Mouse (Mus musculus): ENCODE results near the gene Dclre1b.
A peak's percentile ranks its signal among the peaks of the same experiment; 100 is the strongest.
"Not testable (repeated sequence)": the region's sequence is repeated elsewhere in the genome, so short reads cannot be mapped to it uniquely, and the experiment has no call there.

Gene Dclre1b

GRCm38 (mm10) chr3:103808891-103809798 is at the start of gene Dclre1b, which contains the start of the genes Ap4b1 and Gm43064:
Gene Dclre1b (minus strand): TSS chr3:103809444.
Gene Ap4b1 (plus strand): TSS chr3:103809520.
Gene Gm43064 (plus strand): TSS chr3:103809573.
- peak; percentile 86 for DNase-seq (ENCODE audit: low read depth, low spot score)

GRCm38 (mm10) chr3:103857977-103858563 is 48.8 kb upstream of the Dclre1b start:
- no peak for DNase-seq (ENCODE audit: low read depth, low spot score)

- DNase-seq (ENCODE audit: low read depth, low spot score), result no peak
Measured at GRCm38 (mm10) chr3:103857036-103857805, 48.0 kb upstream of the Dclre1b start.

- no peak for DNase-seq (ENCODE audit: low read depth, low spot score)
Measured at GRCm38 (mm10) chr3:103853804-103854203, 44.6 kb upstream of the Dclre1b start.

DNA sequence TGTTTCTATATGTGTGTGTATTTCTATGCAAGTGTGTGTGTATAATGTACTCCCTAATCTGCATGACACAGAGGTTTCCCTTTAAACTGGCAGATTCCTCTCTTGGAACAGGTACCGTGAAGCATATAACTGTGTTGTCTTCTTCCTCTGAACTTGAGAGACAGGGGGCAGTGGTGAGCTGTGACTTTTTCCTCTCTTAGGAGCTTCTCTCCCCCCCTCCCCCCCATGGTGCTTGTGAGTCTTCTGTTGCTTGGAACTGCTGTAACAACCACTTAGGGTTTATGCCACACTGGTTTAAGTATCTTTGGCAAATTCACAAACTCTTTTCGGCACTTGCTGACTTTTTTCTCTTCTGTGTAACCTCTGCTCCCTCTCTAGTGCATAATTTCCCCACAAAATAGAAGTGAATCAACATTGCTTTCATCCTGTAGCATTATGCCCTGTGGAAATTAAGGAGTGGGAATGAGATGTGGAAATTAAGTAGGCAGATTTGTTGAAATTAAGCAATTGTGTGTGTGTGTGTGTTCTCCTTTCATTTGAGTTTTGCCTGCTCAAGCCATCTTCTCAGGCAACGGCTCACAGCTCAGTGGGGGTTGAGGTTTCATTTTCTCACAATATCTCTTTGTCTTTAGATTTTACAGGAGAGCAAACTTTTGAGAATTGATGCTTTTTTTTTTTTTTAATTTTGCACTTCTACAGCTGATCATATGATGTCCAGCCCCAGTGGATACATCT is 43.5 kb upstream of the Dclre1b start:
- no peak for DNase-seq (ENCODE audit: low read depth, low spot score)

DNA sequence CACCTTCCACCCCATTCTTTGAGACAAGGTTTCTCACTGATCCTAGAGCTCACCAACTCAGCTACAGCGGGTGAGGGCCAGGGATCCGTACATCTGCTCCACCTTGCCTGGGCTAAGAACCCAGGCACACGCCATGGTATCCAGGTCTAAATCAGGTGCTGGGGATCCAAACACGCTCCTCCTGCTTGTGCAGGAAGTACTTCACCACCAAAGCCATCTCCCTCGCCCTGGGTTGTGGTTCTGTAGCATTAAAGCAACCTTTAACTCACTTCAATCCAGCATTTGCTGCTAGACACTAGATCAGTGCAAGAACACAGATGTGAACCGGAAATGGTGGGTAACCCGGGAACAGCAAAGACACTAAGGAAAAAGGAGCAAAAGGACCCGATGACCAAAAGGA is 42.6 kb upstream of the Dclre1b start:
- no peak for DNase-seq (ENCODE audit: low read depth, low spot score)

- no peak for DNase-seq (ENCODE audit: low read depth, low spot score)
Measured at GRCm38 (mm10) chr3:103851481-103851880, 42.2 kb upstream of the Dclre1b start.

DNA sequence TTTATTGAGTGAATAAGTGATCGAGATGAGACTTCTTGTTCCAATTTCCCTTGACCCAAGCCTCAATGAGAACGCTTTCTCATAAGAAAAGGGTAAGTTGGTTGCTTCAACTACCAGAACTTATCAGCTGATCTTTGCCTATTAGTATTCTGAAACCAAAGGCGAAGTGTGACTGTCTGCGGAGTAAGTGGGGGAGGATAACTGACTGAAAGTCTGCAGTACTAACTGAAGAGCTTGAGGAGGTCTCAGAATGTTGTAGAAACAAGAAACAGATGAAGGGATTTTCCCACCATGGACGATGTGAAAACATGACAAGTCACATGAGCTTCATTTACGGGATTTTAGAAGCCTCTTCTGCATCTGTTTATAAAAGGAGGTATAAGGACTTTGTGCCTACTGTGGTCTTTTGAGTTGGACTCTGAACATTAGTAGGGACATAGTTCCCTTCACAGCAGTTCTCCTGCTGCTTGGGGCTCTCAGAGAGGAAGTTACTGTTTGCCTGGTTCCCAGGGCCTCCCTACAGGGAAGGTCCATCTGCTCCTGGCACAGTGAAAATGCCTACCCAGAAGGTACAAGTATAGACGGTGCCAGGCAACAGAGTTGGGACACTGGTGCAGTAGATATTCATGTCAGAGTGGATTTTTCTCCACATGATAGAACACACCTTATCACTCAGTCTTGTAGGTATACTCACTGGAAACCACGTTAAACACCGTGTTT is 41.6 kb upstream of the Dclre1b start:
- no peak for DNase-seq (ENCODE audit: low read depth, low spot score)

GRCm38 (mm10) chr3:103840946-103841345 is 31.7 kb upstream of the Dclre1b start:
- DNase-seq (ENCODE audit: low read depth, low spot score), result not testable (repeated sequence)

DNA sequence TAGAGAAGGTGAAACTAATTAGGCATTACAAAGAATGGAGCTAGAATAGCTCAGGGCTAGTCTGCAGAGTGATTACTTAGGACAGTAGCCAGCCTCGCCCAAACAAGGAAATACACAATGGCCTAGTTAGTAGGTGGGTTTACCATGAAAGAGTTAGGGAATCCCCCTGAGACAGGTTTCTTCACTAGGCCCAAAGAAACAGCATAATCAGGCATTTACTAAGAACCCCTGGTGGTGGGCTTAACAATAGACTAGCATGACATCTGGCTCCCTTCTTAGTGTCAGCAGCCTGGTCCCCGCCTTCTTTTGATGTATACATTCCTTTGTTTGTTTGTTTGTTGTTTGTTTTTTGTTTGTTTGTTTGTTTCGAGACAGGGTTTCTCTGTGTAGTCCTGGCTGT is 31.0 kb upstream of the Dclre1b start:
- not testable (repeated sequence) for DNase-seq (ENCODE audit: low read depth, low spot score)

DNA sequence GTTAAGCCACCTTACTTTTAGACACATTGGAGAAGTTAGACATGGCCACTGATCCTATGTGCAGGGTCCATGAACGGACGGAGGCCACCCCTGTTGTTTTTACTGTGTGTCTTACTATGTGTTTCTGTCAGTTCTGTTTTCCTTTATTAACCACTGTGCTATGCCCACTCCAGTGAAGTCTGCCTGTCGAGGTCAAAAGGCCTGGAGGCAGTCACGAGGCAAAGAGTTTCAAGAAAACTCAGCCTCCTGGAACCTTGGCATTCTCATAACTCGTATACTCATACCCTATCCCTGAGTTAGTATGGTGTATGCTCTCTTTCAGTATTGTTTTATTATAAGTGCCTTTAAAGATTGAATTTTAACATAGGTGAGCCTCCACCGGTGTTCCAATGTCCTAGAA is 30.5 kb upstream of the Dclre1b start:
- DNase-seq (ENCODE audit: low read depth, low spot score), result no peak

DNA sequence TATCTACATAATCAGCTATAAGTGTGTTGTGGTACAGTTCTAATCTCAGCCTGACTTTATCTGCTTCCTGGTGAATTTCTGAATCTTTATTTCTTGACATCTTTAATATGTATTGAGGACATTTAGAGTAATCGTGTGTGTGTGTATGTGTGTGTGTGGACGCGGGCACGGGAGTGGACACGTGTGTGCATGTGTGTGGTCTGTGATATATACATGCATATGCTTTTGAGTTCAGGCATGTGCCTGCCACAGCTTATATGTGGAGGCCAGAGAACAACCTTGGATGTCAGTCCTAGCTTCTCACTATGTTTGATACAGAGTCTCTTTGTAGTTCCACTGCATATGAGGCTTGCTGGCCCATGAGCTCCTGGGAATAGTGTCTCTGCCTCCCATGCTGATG is 27.2 kb upstream of the Dclre1b start:
- DNase-seq (ENCODE audit: low read depth, low spot score), result no peak

DNA sequence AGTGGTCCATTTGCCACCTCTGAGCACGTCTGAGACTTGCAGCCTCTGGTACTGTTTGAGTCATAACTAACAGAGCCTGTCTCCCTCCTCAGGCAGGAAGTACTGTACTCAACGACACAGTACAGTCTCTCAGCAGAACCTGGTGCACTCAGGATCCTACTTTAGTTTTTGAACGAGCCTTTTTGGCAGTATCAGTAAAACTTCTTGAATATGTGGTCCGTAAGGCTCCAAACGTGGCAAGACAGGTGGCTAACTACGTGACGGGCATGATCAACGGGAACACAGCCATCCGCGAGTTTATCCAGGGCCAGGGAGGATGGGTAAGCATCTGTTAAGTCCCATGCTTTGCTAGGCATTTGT is 26.7 kb upstream of the Dclre1b start:
- no peak for DNase-seq (ENCODE audit: low read depth, low spot score)

GRCm38 (mm10) chr3:103835272-103835950 is 26.2 kb upstream of the Dclre1b start:
- no peak for DNase-seq (ENCODE audit: low read depth, low spot score)

DNA sequence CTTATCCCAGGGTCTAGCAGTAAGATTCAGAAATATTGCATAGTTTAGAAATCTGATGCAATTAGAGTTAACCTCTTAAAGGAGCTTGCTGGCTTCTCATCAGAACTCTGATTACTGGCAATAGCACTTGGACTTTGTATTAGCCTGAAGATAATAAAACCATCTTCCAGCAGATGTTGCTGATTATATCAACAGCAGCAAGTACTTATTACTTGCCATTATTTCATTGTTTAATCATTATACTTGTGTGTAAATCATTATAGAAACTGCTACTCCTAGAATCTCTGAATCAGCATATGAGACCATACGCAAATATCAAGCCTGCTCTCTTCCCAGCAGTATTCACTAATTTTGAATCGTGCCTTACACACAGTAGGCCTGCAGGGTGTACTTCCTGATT is 24.8 kb upstream of the Dclre1b start:
- no peak for DNase-seq (ENCODE audit: low read depth, low spot score)

DNA sequence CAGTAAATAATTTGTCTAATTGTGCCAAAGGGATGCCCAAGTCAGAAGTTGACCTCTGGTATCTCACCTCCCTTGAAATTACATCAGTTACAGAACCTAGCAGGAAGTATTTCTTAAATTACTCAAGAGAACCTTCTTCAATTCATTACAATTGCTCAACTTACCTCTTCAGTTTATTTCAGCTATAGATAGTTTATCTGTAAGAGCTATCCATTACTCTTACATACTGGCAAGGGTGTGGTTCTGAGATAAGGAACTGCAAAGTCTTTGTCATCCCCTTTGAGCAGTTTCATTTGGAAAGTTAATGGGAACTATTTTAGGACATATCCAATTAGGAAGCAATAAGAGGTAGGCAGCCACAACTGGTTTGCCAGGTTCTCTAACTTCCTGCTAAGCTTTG is 23.2 kb upstream of the Dclre1b start, which contains the start of gene Bcl2l15:
Gene Bcl2l15, plus strand, starts transcription at position 176 of the 400 bp plus-strand sequence.
- no peak for DNase-seq (ENCODE audit: low read depth, low spot score)

DNA sequence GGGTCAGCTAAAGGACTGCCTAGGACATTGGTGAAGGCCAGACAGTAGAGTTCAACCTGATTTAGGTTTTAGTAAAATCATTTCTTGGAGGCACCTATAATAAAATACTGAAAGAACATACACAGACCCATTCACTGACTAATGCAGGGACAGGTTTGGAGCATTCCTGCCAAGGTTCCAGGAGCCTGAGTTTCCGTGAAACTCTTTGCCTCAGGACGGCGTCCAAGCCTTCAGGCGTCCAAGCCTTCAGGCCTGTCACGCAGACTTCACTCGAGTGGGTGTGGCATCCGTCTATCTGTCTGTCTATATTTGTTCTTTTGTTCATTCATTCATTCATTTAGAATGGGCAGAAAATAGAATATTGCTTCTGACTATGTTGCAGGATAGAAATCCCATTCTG is 21.9 kb upstream of the Dclre1b start:
- no peak for DNase-seq (ENCODE audit: low read depth, low spot score)

DNA sequence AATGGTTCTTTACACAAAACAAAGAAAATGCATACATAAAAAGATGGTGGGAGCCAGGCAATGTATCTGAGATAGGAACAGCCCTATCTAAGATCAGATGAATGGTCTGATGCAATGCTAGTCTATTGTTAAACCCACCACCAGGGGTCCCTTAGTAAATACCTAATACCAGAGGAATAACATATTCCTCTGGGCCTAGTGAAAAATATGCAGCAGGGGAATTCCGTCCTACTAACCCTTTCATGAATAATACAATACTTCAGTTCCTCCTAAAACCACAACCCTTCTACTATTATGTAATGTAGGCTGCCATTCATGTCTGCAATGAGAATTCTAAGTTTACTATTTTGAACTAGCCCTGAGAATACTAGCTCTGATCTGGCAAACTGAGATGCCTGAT is 21.4 kb upstream of the Dclre1b start:
- not testable (repeated sequence) for DNase-seq (ENCODE audit: low read depth, low spot score)

- no peak for DNase-seq (ENCODE audit: low read depth, low spot score)
Measured at GRCm38 (mm10) chr3:103829036-103829435, 19.8 kb upstream of the Dclre1b start.

GRCm38 (mm10) chr3:103827548-103827947 is 18.3 kb upstream of the Dclre1b start:
- no peak for DNase-seq (ENCODE audit: low read depth, low spot score)

Data from telencephalon, adult 2 months (tissue).